Mouse (Mus musculus) midbrain, embryonic 11.5 days (tissue): ENCODE measurements around the gene Edar. TPM values are rescaled to one million over a fixed set of nuclear protein-coding genes. Genes with fewer than 3 reads are reported as not detected.
"Not testable (repeated sequence)": the region's sequence is repeated elsewhere in the genome, so short reads cannot be mapped to it uniquely, and the experiment has no call there.

Source experiments
- ATAC-seq: fragments of 200-750 bp; cut with Nextera tagmentation; 2 replicates; pipeline ENCODE4 v1.8.0; 2017; ENCODE audit warnings: moderate TSS enrichment, moderate library complexity; ENCODE audit not compliant: low FRiP score
- DNase-seq: peaks from one replicate; pipeline ENCODE4 v3.0.0; 2015; ENCODE audit warnings: low spot score; ENCODE audit errors: missing footprints
- H3K27ac ChIP-seq: fragments of 300-500 bp; sonication (generic); 2 replicates; pipeline ENCODE4 v1.5.1; 2014; ENCODE audit warnings: low read depth, low read length
- H3K27me3 ChIP-seq: fragments of 300-500 bp; sonication (generic); 2 replicates; pipeline ENCODE4 v1.6.1; 2014; ENCODE audit warnings: mild to moderate bottlenecking, low read length, moderate library complexity, mixed read lengths; ENCODE audit not compliant: control insufficient read depth, insufficient read depth
- H3K36me3 ChIP-seq: fragments of 300-500 bp; sonication (generic); 2 replicates; pipeline ENCODE4 v1.6.1; 2014; ENCODE audit warnings: mild to moderate bottlenecking, low read length, moderate library complexity, mixed read lengths; ENCODE audit not compliant: control insufficient read depth, insufficient read depth
- H3K4me1 ChIP-seq: fragments of 300-500 bp; sonication (generic); 2 replicates; pipeline ENCODE4 v1.6.1; 2014; ENCODE audit warnings: low read length; ENCODE audit not compliant: control insufficient read depth, insufficient read depth
- H3K4me2 ChIP-seq: fragments of 300-500 bp; sonication (generic); 2 replicates; pipeline ENCODE4 v1.6.1; 2014; ENCODE audit warnings: mild to moderate bottlenecking, moderate library complexity
- H3K4me3 ChIP-seq: fragments of 300-500 bp; sonication (generic); 2 replicates; pipeline ENCODE4 v1.5.1; 2014; ENCODE audit warnings: low read depth, low read length
- H3K9ac ChIP-seq: fragments of 300-500 bp; sonication (generic); 2 replicates; pipeline ENCODE4 v1.6.1; 2014; ENCODE audit warnings: low read length
- H3K9me3 ChIP-seq: fragments of 300-500 bp; sonication (generic); 2 replicates; pipeline ENCODE4 v1.6.1; 2016; ENCODE audit warnings: low read length; ENCODE audit not compliant: control insufficient read depth
- WGBS: fragments of 180-500 bp; shearing (Covaris S2); extraction: QIAGEN DNeasy Blood & Tissue Kit; methylation state at CpG from one replicate; pipeline ENCODE4 v1.1.7; 2014; 5-methylcytosine and 5-hydroxymethylcytosine counted together
- polyA plus RNA-seq: library from polyadenylated mRNA; unstranded; fragments of >200 nt; fragmentation: Nextera tagmentation; extraction: Ambion mirVana; gene quantifications from 2 replicates; pipeline ENCODE4 v1.2.1, GENCODE M21; 2014

Gene Edar
- 0.18 and 0.59 TPM in 2 replicates for polyA plus RNA-seq

- H3K27ac ChIP-seq = no peak within 1 kb of the TSS
- 2% methylated on average over 20 of the region's 20 CpGs for WGBS
- no peaks in the 10 kb centered on the region for H3K9me3 ChIP-seq
- no peaks in the 10 kb centered on the region for H3K27me3 ChIP-seq
- ATAC-seq = peak; percentile 75
- peaks cover 7% of the 10 kb centered on the region for H3K4me1 ChIP-seq
- peak within 1 kb of the TSS; percentile 41; the same call in 1 of the 2 replicates for H3K9ac ChIP-seq
- peak within 1 kb of the TSS; percentile 46 for H3K4me2 ChIP-seq
- peak; percentile 99 for DNase-seq
- H3K36me3 ChIP-seq = no peaks in the 10 kb centered on the region
- H3K4me3 ChIP-seq = peak within 1 kb of the TSS; percentile 20
Observed at GRCm38 (mm10) chr10:58675533-58675932, at the start of gene Edar. Edar (minus strand) TSS chr10:58675654.

GRCm38 (mm10) chr10:58718110-58718509 lies 42.7 kb upstream of the Edar start, which contains the start of gene Gm17542:
Gm17542 (minus strand) TSS chr10:58718210.
- not testable (repeated sequence) for H3K27ac ChIP-seq, H3K4me3 ChIP-seq, DNase-seq, H3K4me1 ChIP-seq, H3K9ac ChIP-seq, H3K9me3 ChIP-seq, H3K27me3 ChIP-seq, ATAC-seq, H3K36me3 ChIP-seq, H3K4me2 ChIP-seq

- H3K4me2 ChIP-seq = no peak overlapping the region
Observed at GRCm38 (mm10) chr10:58714789-58715148, 39.3 kb upstream of the Edar start.

DNA sequence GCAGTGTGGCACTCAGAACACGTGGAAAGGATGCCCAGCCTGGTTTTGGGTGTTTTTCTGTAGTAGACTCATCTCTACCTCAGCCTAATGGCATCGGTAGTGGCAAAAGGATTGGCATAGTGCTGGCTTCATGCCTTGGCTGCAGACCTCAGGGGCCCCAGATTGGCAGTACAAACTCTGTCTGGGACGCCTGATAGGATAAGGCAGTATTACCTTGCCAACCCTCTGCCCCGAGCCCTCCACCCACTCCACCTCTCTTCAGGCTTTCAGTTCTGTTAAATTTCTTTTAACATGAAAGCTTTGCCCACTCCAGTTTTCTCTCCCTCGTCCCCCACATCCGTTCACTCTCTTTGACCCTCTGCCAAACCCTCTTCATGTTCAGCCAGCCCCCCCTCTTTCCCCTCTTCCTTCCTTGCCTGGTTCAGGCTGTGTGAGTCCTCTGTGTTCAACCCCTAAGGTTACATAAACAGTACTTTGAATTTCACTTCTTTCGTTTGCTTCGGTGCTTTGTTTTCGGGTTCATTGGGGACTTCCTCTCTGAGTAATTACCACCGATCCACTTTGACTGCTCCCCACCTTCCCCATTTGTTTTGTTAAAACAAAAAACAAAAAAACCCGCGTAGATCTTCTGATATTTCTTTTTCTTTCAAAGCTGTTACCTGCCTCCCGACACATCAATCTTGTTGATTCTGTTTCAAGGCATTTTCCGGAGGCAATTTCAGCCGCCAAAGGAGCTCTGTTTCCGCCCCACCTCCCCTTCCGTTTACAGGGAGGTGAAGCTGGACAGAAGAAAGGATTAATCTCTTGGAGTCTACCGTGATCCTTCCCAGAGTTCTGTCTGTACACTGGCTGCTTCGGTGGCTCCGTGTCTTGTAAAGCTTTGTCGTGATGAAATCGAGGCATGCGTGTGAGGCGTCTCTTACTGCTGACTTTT lies 38.7 kb upstream of the Edar start:
- 60% methylated on average over 24 of the region's 24 CpGs for WGBS
- Histone ChIP-seq H3K36me3 (no peaks in the 10 kb centered on the region), H3K9ac (no peak overlapping the region), H3K4me1 (no peaks in the 10 kb centered on the region), H3K27ac (no peak overlapping the region), H3K9me3 (no peaks in the 10 kb centered on the region; the same call in 1 of the 2 replicates), H3K4me2 (no peak overlapping the region), H3K27me3 (no peaks in the 10 kb centered on the region), H3K4me3 (no peak overlapping the region)
- ATAC-seq (no peak), DNase-seq (no peak)

More at GRCm38 (mm10) chr10:58714789-58715148, 39.3 kb upstream of the Edar start:
- 69% methylated on average over 3 of the region's 3 CpGs for WGBS
- DNase-seq = no peak
- no peaks in the 10 kb centered on the region; the same call in 1 of the 2 replicates for H3K9me3 ChIP-seq
- H3K4me3 ChIP-seq = no peak overlapping the region
- H3K27ac ChIP-seq = no peak overlapping the region
- no peaks in the 10 kb centered on the region for H3K4me1 ChIP-seq
- ATAC-seq = no peak
- no peak overlapping the region for H3K9ac ChIP-seq
- no peaks in the 10 kb centered on the region for H3K27me3 ChIP-seq
- no peaks in the 10 kb centered on the region for H3K36me3 ChIP-seq

GRCm38 (mm10) chr10:58713225-58713624 lies 37.8 kb upstream of the Edar start:
- Histone ChIP-seq H3K9ac (no peak overlapping the region), H3K4me3 (no peak overlapping the region), H3K4me1 (no peaks in the 10 kb centered on the region), H3K27ac (no peak overlapping the region), H3K27me3 (no peaks in the 10 kb centered on the region), H3K4me2 (no peak overlapping the region), H3K9me3 (no peaks in the 10 kb centered on the region; the same call in 1 of the 2 replicates), H3K36me3 (no peaks in the 10 kb centered on the region)
- DNase-seq = no peak
- WGBS = 87% methylated on average over 7 of the region's 7 CpGs
- no peak for ATAC-seq

GRCm38 (mm10) chr10:58709021-58709420 lies 33.6 kb upstream of the Edar start:
- H3K36me3 ChIP-seq = no peaks in the 10 kb centered on the region
- no peaks in the 10 kb centered on the region for H3K4me1 ChIP-seq
- no peak overlapping the region for H3K4me2 ChIP-seq
- ATAC-seq = no peak
- no peak overlapping the region for H3K4me3 ChIP-seq
- no peak for DNase-seq
- no peak overlapping the region for H3K27ac ChIP-seq
- no peaks in the 10 kb centered on the region for H3K27me3 ChIP-seq
- no peak overlapping the region for H3K9ac ChIP-seq
- no peaks in the 10 kb centered on the region for H3K9me3 ChIP-seq
- WGBS = 96% methylated on average over 4 of the region's 4 CpGs

DNA sequence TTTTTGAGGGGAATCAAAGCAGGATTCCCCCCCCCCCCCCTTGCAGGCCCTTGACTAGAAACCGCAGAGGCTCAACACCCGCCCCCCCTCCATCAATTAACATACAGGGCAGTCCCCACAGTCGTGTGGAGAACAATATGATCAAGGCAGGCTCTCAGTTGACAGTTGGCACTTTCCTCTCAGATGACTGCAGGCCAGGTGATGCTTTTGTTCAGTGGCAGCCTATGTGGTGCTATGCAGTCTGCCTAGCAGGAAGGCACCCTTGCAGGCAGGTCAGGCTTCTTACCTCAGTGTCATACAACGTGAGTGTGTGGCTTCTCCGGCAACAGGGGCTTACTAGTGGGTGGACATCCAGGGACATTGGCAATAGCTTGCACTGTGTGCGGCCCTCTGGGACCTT lies 25.1 kb upstream of the Edar start:
- Histone ChIP-seq H3K36me3 (no peaks in the 10 kb centered on the region), H3K4me2 (no peak overlapping the region), H3K9me3 (no peaks in the 10 kb centered on the region), H3K4me3 (no peak overlapping the region), H3K27ac (no peak overlapping the region), H3K9ac (no peak overlapping the region), H3K4me1 (no peaks in the 10 kb centered on the region), H3K27me3 (no peaks in the 10 kb centered on the region)
- 54% methylated on average over 6 of the region's 6 CpGs for WGBS
- DNase-seq (no peak), ATAC-seq (no peak)

DNA sequence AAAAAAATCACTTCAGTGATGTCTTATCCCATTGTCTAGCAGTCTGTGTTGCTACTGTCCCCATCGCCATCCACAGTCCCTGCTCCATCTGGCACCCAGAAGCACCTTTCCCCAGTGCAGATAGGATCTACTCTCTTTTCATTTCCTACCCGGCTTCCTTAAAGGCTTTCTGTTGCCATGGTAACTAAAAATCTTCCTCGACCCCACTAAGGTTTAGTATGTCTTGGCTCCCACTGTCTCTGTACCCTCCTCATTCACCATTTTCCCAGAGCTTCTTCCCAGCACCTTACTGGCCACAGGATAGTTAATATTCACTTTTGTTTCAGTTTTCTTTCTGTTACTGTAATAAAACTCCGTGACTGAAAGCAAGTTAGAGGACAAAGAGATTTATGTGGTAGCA lies 24.7 kb upstream of the Edar start:
- Histone ChIP-seq H3K4me1 (no peaks in the 10 kb centered on the region), H3K9ac (no peak overlapping the region), H3K36me3 (no peaks in the 10 kb centered on the region), H3K4me3 (no peak overlapping the region), H3K9me3 (no peaks in the 10 kb centered on the region), H3K27me3 (no peaks in the 10 kb centered on the region), H3K4me2 (no peak overlapping the region), H3K27ac (no peak overlapping the region)
- no peak for DNase-seq
- no peak for ATAC-seq
- 47% methylated on average over 4 of the region's 4 CpGs for WGBS

DNA sequence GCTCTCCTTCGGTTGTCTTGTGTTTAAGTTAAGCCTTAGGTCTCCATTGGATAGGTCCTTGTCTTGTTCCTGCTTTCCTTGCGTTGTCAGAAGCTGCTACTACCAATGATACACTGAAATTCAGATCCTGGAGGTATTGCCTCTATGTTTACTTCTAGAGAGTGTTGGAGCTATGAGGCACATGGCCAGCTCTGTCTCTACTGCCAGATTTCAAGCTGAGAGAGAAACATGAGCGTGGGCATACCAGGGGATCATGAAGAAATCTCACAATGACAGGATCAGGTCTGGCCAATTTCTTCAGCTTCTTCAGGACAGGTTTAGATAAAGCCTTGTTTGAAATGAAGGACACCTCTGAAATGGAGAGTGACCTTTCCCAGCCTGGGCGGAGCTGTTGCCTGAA lies 23.5 kb upstream of the Edar start:
- Histone ChIP-seq H3K4me1 (no peaks in the 10 kb centered on the region), H3K27me3 (no peaks in the 10 kb centered on the region), H3K4me3 (no peak overlapping the region), H3K4me2 (no peak overlapping the region), H3K36me3 (no peaks in the 10 kb centered on the region), H3K9ac (no peak overlapping the region), H3K9me3 (no peaks in the 10 kb centered on the region), H3K27ac (no peak overlapping the region)
- 91% methylated on average over 4 of the region's 4 CpGs for WGBS
- DNase-seq = no peak
- ATAC-seq = no peak
